In genomic region chr4:66877609-66878008, GRCm38 (mm10) we compare ENCODE assay signal across 18 mouse cellular contexts.
"Had no signal": no experiment of that assay in that cellular context is flagged by ENCODE, and none has a peak within 500 bp of the region (broad histone marks: within the 10 kb centered on the region; RNA-seq: fewer than 3 reads in every experiment).

No protein-coding gene starts in this region.

- H3K27ac ChIP-seq: liver, embryonic 15.5 days; lung, embryonic 15.5 days; macrophage; midbrain, embryonic 12.5 days; neural tube, embryonic 12.5 days; stomach, embryonic 15.5 days; stomach, postnatal 0 days had no signal

- H3K36me3 ChIP-seq: liver, embryonic 15.5 days; lung, embryonic 15.5 days; midbrain, embryonic 12.5 days; neural tube, embryonic 12.5 days; stomach, embryonic 15.5 days had no signal

- H3K4me2 ChIP-seq: liver, embryonic 15.5 days; lung, embryonic 15.5 days; midbrain, embryonic 12.5 days; neural tube, embryonic 12.5 days; stomach, embryonic 15.5 days had no signal

- H3K27me3 ChIP-seq: liver, embryonic 15.5 days; lung, embryonic 15.5 days; megakaryocyte, embryonic 14.5 days; midbrain, embryonic 12.5 days; neural tube, embryonic 12.5 days; stomach, embryonic 15.5 days had no signal

- H3K9ac ChIP-seq: liver, embryonic 15.5 days; liver, postnatal 0 days; lung, embryonic 15.5 days; midbrain, embryonic 12.5 days; neural tube, embryonic 12.5 days; stomach, embryonic 15.5 days had no signal

- ATAC-seq: liver, postnatal 0 days; lung, postnatal 0 days had no signal

- DNase-seq: liver, postnatal 0 days; lung, adult 2 months; lung, postnatal 14 days; lung, postnatal 36 days; midbrain, embryonic 14.5 days; right cerebral cortex, postnatal 14 days; thymus, adult 2 months; thymus, postnatal 25 days; thymus, postnatal 4 days had no signal

- H3K4me1 ChIP-seq: liver, embryonic 15.5 days; lung, embryonic 15.5 days; megakaryocyte, embryonic 14.5 days; midbrain, embryonic 12.5 days; neural tube, embryonic 12.5 days; stomach, embryonic 15.5 days had no signal

- H3K4me3 ChIP-seq: liver, embryonic 15.5 days; lung, embryonic 15.5 days; megakaryocyte, embryonic 14.5 days; midbrain, embryonic 12.5 days; neural tube, embryonic 12.5 days; stomach, embryonic 15.5 days had no signal

- H3K9me3 ChIP-seq: liver, embryonic 15.5 days; lung, embryonic 15.5 days; midbrain, embryonic 12.5 days; neural tube, embryonic 12.5 days; stomach, embryonic 15.5 days had no signal
